Mouse (Mus musculus) kidney, postnatal 0 days (tissue): ENCODE results near the gene Rad21l. TPM values are rescaled to one million over a fixed set of nuclear protein-coding genes. Genes with fewer than 3 reads are reported as not detected.

Source experiments
- ATAC-seq: fragments of 200-750 bp; cut with Nextera tagmentation; replicated peaks from 2 replicates; pipeline ENCODE4 v1.8.0; 2017; ENCODE audit warnings: low read depth, moderate number of reproducible peaks, moderate TSS enrichment, moderate library complexity; ENCODE audit not compliant: low FRiP score
- DNase-seq: peaks from one replicate; pipeline ENCODE4 v3.0.0-alpha.2; 2016; ENCODE audit warnings: low spot score
- H3K27ac ChIP-seq: fragments of 300-500 bp; sonication (generic); 2 replicates; pipeline ENCODE4 v1.5.1; 2014; ENCODE audit warnings: mild to moderate bottlenecking
- H3K27me3 ChIP-seq: fragments of 300-500 bp; sonication (generic); 2 replicates; pipeline ENCODE4 v1.6.1; 2014; ENCODE audit warnings: low read length, mixed read lengths; ENCODE audit not compliant: insufficient read depth
- H3K36me3 ChIP-seq: fragments of 300-500 bp; sonication (generic); 2 replicates; pipeline ENCODE4 v1.6.1; 2014; ENCODE audit warnings: low read length, mixed read lengths; ENCODE audit not compliant: insufficient read depth
- H3K4me1 ChIP-seq: fragments of 300-500 bp; sonication (generic); replicated peaks from 2 replicates; pipeline ENCODE4 v1.6.1; 2014; ENCODE audit warnings: antibody characterized with exemption, low read length, mixed read lengths; ENCODE audit not compliant: insufficient read depth
- H3K4me2 ChIP-seq: fragments of 300-500 bp; sonication (generic); 2 replicates; pipeline ENCODE4 v1.6.1; 2014; ENCODE audit warnings: mild to moderate bottlenecking, low read length, moderate library complexity, mixed read lengths
- H3K4me3 ChIP-seq: fragments of 300-500 bp; sonication (generic); replicated peaks from 2 replicates; pipeline ENCODE4 v1.5.1; 2014; ENCODE audit warnings: low read depth, low read length
- H3K9ac ChIP-seq: fragments of 300-500 bp; sonication (generic); 2 replicates; pipeline ENCODE4 v1.6.1; 2014; ENCODE audit warnings: low read depth, low read length
- H3K9me3 ChIP-seq: fragments of 300-500 bp; sonication (generic); replicated peaks from 2 replicates; pipeline ENCODE4 v1.6.1; 2016; ENCODE audit warnings: low read length, inconsistent platforms, mixed read lengths
- CTCF ChIP-seq: IDR thresholded peaks from 2 replicates; pipeline ENCODE4 v1.5.1; 2016; ENCODE audit warnings: antibody characterized with exemption, low read depth, mild to moderate bottlenecking, moderate library complexity
- WGBS: fragments of 180-500 bp; shearing (Covaris S2); extraction: QIAGEN DNeasy Blood & Tissue Kit; methylation state at CpG from one replicate; pipeline ENCODE4 v1.1.7; 2014; 5-methylcytosine and 5-hydroxymethylcytosine counted together
- polyA plus RNA-seq: library from polyadenylated mRNA; unstranded; fragments of >200 nt; fragmentation: Nextera tagmentation; extraction: Ambion mirVana; gene quantifications from 2 replicates; pipeline ENCODE4 v1.2.1, GENCODE M21; 2015

Rad21l gene
- polyA plus RNA-seq, 1 experiment from 2014 or later = not detected

GRCm38 (mm10) chr2:151701231-151702145 is 33.2 kb upstream of the Rad21l start, which contains the start of gene Tmem74b:
Tmem74b (plus strand) TSS chr2:151702008.
- WGBS = 8% methylated on average over 25 of the region's 25 CpGs
- Histone ChIP-seq H3K27ac (no peak within 1 kb of the TSS), H3K4me1 (peaks cover 12% of the 10 kb centered on the region), H3K36me3 (no peaks in the 10 kb centered on the region), H3K9ac (peak within 1 kb of the TSS; percentile 55), H3K27me3 (peaks cover 21% of the 10 kb centered on the region), H3K4me3 (peak within 1 kb of the TSS; percentile 55), H3K9me3 (no peaks in the 10 kb centered on the region), H3K4me2 (peak within 1 kb of the TSS; percentile 98)
- ATAC-seq (peak; percentile 46; the same call in 1 of the 2 replicates), DNase-seq (no peak)
- no peak for TF ChIP-seq CTCF

- no peaks in the 10 kb centered on the region for H3K4me1 ChIP-seq
- WGBS = 89% methylated on average over 4 of the region's 4 CpGs
- H3K9ac ChIP-seq = no peak overlapping the region
- no peaks in the 10 kb centered on the region for H3K36me3 ChIP-seq
- no peak for DNase-seq
- no peak for TF ChIP-seq CTCF
- H3K4me2 ChIP-seq = no peak overlapping the region
- H3K27ac ChIP-seq = no peak overlapping the region
- no peak for ATAC-seq
- no peaks in the 10 kb centered on the region for H3K9me3 ChIP-seq
- no peak overlapping the region for H3K4me3 ChIP-seq
- no peaks in the 10 kb centered on the region for H3K27me3 ChIP-seq
These were observed 14.6 kb upstream of the Rad21l start for GRCm38 (mm10) chr2:151682976-151683375.

DNA sequence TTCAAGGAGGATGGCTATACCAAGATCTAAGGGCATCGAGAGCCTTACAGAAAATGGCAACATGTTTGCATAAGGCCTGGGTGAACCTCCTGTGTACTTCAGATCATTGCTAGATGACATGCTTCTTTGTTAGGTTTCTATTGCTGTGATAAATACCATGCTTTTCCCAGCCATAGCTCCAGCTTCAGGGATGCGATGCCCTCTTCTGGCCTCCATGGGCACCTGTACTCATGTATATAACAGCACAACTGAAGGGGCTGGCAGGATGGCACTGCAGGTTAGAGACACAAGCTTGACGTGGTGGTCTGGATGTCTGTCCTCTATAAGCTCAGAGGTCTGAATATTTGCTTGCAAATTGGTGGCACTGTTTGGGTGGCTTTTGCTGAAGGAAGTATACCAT is 14.0 kb upstream of the Rad21l start:
- Histone ChIP-seq H3K27me3 (no peaks in the 10 kb centered on the region), H3K9ac (no peak overlapping the region), H3K36me3 (no peaks in the 10 kb centered on the region), H3K27ac (no peak overlapping the region), H3K9me3 (no peaks in the 10 kb centered on the region), H3K4me3 (no peak overlapping the region), H3K4me2 (no peak overlapping the region), H3K4me1 (no peaks in the 10 kb centered on the region)
- WGBS = 55% methylated on average over 3 of the region's 3 CpGs
- DNase-seq (peak; percentile 51), ATAC-seq (0 out of 2 replicates have a peak, but pooled peaks have one; percentile 43)
- peak; percentile 73 for TF ChIP-seq CTCF

DNA sequence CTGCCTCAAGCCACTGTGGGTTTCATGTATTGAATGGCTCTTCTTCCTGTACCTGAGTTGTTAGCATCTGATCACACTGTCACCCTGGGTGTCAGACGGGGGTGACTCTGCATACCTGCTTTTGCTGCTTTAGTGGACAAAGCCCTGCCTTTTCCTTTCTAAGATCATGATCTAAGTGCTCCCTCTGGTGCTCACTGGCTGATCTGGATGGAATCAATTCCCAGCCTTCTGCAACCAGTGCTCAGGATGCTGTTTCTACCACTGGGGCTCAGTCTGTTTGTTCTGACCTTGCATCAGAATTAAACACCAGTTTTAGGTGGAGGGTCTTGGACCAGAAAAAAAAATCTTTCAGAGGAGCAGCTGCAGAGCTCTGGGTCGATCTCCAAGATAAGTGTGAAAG is 7.9 kb upstream of the Rad21l start:
- ATAC-seq = no peak; the same call in 1 of the 2 replicates
- TF ChIP-seq CTCF = peak; percentile 32; the same call in 1 of the 2 replicates
- WGBS = 69% methylated on average over 2 of the region's 2 CpGs

DNA sequence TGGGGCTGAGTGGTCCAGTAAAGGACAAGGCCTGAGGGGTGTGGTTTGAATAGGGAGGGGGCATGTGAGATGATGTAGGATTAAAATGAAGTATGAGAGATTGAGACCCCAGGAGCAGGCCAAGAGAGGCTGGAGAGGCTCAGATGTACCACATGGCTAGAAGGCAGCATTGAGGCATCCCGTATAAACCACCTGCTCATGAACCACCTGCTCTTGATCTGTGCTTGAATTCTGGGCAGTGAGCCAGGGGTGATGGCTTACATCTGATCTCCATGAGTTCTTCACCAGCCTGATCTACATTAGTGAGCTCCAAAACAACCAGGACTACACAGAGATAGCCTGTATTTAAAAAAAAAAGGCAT is 2.6 kb upstream of the Rad21l start:
- Histone ChIP-seq H3K9ac (no peak overlapping the region), H3K9me3 (no peaks in the 10 kb centered on the region), H3K27me3 (no peaks in the 10 kb centered on the region), H3K4me1 (no peaks in the 10 kb centered on the region), H3K27ac (no peak overlapping the region), H3K36me3 (no peaks in the 10 kb centered on the region), H3K4me2 (no peak overlapping the region), H3K4me3 (no peak overlapping the region)
- 47% methylated on average over 1 of the region's 1 CpGs for WGBS
- DNase-seq = no peak
- TF ChIP-seq CTCF = no peak
- ATAC-seq = 0 out of 2 replicates have a peak, but pooled peaks have one; percentile 36

More for the DNA sequence above, 7.9 kb upstream of the Rad21l start:
- Histone ChIP-seq H3K9me3 (no peaks in the 10 kb centered on the region), H3K27me3 (no peaks in the 10 kb centered on the region), H3K9ac (no peak overlapping the region), H3K4me1 (no peaks in the 10 kb centered on the region), H3K27ac (no peak overlapping the region), H3K36me3 (no peaks in the 10 kb centered on the region), H3K4me3 (no peak overlapping the region), H3K4me2 (no peak overlapping the region)
- no peak for DNase-seq

DNA sequence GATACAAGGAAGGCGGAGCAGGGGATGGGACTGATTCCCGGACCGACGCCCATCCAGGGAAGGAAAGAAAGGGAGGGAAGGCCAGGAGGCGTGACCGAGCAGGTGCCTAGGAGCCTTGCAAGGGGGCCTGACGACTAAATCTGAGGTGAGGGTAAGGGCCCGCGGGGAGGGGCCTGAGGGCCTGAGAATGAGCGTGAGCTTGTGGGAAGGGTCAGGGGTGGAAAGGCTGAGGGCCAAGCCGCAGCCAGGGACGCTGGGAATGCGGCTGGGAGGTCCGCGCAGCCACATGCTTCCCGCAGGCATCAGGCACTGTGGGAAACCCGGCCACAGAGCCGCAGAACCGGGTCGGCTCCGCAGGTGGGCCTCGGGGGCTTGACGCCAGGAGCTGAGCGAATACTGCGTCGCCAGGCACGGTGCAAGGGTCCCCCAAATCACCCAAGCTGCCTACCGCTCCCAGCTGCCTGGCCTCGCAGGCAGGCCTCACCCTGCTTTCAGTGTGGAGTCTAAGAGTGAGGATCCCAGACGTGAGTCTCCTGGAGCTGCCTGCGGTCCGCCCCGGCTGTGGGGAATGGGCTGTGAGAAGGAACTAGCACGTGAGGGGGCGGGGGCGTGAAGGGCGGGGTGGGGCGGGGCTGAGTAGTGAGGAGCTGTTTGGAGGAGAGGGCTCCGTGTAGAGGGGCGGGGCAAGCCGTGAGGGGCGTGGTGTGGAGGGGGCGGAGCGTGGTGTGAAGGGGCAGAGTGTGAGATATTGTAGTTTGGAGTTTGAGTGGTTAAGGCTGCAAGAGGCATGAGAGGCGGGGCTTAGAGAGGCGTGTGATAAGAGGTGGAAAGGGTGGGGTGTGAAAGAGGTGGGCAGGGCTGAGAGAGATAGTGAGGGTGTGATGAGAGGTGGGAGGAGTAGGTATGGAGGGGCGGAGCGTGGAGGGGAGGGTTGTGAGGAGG is 2.0 kb upstream of the Rad21l start:
- Histone ChIP-seq H3K36me3 (no peaks in the 10 kb centered on the region), H3K27me3 (no peaks in the 10 kb centered on the region; the same call in 1 of the 2 replicates), H3K4me3 (no peak overlapping the region), H3K27ac (no peak overlapping the region), H3K4me1 (no peaks in the 10 kb centered on the region), H3K4me2 (no peak overlapping the region), H3K9ac (no peak overlapping the region), H3K9me3 (no peaks in the 10 kb centered on the region)
- no peak for TF ChIP-seq CTCF
- peak; percentile 54; the same call in 1 of the 2 replicates for ATAC-seq
- 39% methylated on average over 47 of the region's 48 CpGs for WGBS
- DNase-seq = no peak
